Mouse (Mus musculus): ENCODE measurements around the gene Otud5. TPM values are rescaled to one million over a fixed set of nuclear protein-coding genes. Genes with fewer than 3 reads are reported as not detected.
"Not testable (repeated sequence)": the region's sequence is repeated elsewhere in the genome, so short reads cannot be mapped to it uniquely, and the experiment has no call there.

Gene Otud5
- total RNA-seq, 2 experiments from 2014 or later, result 64.6 to 83.5 TPM

DNA sequence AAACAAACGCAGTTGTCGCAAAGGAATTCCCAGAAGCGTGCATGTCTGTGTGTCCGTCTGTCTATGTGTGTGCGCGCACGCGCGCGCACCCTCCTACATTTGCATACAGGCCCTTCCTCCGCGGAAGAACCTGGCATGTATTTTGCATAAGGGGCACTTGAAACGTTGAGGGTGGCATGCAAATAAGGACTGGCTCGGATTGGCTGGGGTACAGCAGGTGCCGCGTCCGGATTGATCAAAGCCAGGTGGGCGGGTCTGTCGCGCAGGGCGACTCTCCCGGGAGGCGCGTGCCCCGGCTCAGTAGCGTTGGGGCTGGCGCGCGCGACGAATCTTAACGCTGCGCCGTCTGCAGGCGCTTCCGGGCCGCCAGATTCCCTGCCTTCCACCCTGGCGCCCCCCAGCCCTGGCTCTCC is 36.8 kb downstream of the Otud5 start, which contains the start of gene Pim2:
Gene Pim2, plus strand, starts transcription at position 256 of the 413 bp plus-strand sequence.
- peak; percentile 94 for ATAC-seq (replicated peaks; ENCODE audit: low FRiP score, low TSS enrichment, poor library complexity, severe bottlenecking)

DNA sequence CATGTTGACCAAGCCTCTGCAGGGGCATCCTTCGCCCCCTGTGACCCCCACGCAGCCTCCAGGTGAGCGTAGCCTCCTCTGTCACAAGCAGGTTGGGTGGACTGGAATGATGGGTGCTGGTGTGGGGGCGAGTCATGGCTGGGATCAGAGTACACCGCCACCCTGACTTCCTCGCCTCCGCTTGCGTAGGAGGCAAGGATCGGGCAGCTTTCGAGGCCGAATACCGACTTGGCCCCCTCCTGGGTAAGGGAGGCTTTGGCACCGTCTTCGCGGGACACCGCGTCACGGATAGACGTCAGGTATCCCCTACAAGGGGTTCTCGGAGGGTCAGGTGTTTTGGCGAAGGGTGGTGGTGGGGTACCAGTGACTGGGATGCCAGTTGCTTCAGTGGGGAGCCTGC is 37.3 kb downstream of the Otud5 start:
- no peak for ATAC-seq (replicated peaks; ENCODE audit: low FRiP score, low TSS enrichment, poor library complexity, severe bottlenecking)

DNA sequence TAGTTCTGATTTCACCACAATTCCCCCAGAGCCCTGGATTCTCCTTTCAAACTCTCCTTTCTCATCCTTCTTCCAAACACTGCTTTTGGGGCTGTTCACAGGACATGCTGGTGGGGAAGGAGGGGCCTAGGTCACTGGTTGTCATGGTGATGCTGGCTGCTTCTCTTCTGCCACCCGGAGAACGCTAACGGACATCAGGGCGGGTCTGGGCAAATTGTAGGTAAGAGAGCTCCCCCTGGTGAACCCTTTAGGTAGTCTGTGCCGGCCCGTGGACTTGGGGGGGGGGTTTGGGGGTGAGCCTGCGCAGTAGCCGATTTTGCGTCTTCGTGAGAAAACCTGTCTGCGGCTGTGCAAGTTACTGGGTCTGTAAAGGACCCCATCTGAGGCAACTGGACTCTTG is 38.7 kb downstream of the Otud5 start:
- peak; percentile 41 for ATAC-seq (replicated peaks; ENCODE audit: low FRiP score, low TSS enrichment, poor library complexity, severe bottlenecking)

DNA sequence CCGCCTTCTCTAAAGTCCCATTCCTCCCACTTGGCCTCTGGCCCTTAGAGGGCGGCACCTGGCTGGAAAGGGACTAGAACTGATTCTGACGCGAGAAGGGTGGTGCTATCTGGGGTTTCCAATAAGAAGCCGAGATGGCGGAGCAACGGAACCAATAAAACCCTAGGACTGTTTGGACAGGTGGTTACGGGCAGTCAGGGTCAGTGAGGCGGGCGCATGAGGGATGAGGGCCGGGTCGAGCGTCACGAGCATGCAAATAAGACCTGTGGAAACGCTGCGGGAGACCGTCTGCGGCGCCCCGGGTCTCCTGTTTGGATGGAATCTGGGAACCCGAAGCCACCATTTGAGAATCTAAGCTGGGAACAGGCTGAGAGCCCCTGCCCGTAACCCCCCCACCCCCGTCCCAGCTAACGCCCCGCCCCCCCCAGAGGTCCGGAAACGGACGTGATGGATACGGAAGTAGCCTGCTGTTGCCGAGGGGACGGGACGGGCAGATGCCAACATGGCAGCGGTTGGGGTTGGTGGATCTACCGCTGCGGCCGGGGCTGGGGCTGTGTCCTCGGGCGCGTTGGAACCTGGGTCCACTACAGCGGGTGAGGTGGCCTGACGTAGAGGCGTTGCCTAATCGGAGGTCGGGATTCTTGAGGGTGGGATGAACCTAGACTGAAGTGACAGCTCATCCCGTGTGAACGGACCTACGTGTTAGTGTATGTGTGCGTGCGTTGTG is 42.8 kb downstream of the Otud5 start, which contains the start of gene Slc35a2:
Gene Slc35a2, plus strand, starts transcription at position 188 of the 727 bp plus-strand sequence.
- peak; percentile 91 for ATAC-seq (replicated peaks; ENCODE audit: low FRiP score, low TSS enrichment, poor library complexity, severe bottlenecking)

DNA sequence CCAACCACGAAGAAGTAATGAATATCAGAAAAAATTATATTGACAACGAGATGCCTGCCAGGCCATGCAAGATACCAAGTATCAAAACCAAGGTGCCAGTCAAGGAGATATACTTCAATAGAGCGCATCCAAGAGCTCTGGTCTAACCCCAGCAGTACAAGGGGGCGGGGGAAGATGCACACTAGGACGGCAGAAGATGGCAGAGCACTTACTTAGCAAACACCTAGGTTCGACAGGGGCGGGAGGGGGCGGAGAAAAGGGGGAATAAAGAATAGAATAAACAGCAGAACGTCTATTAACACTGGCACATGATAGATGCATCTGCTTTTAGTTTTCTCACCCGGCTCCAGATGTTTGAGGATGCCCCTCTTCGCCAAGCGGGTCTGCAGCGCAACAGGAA is 57.0 kb downstream of the Otud5 start:
- no peak for ATAC-seq (replicated peaks; ENCODE audit: low FRiP score, low TSS enrichment, poor library complexity, severe bottlenecking)

DNA sequence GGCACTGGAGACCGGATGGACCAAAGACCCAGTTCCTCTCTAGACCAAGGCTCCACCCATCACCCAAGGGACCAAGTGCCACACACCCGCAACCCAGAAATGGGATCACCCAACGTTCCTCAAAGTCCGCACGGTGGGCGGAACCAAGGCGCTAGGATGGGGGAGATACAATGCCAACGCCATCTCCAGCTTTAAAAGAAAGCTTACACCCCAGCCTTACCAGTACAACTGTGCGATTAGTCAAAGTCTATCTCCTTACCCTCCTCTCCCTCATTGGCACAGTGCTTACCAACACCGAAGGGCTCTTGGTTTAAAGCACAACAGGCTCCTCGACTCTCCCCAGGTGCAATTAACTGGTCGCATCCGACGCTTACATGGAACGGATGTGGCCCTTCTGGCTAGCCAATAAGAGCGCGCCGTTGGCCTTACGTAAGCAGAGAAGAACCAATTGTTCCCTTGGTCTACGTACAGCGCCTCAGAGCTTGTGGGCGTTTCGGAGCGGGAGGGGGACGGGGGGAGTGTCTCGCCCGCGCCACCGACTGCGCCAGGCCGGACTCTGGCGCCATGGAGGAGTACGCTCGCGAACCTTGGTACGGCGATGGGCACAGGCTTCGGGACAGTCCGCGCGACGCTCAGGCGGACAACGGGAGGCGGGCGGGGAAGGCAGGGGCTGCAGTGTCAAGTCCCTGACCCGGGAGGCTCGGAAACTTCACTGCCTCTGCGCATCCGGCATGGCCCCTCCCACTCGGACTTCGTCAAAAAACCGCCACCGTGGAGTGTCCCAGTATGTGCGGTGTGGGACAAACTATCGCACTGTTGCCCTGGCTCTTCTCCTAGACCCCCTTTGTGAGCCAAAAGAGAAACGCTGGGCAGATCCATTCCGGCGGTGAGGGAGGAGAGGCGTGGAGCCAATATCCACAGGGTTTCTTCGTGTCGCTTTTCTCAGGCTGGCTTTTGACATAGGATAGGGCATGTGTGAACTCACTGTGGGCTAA is 58.0 kb downstream of the Otud5 start, which contains the start of the genes Pqbp1 and Timm17b:
Gene Pqbp1, minus strand, starts transcription at position 390 of the 995 bp plus-strand sequence.
Gene Timm17b, plus strand, starts transcription at position 478 of the 995 bp plus-strand sequence.
- ATAC-seq (replicated peaks; ENCODE audit: low FRiP score, low TSS enrichment, poor library complexity, severe bottlenecking), result peak; percentile 98

DNA sequence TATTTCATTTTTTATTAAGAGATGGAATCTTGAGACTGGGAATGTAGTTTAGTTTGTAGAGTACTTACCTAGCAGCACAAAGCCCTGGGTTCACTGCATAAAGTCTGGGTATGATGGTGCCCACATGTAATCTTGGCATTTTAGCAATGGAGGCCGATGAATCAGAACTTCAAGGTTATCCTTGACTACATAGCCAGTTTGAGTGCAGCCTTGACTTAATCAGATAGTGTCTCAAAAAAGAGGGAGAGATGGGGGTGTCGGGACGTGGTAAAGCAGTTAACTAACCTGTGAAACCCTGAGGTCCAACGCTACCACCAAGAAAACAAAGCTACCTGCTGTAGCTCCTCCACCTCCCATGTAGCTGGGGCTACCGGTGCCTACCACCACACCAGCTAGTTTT is 63.3 kb downstream of the Otud5 start:
- ATAC-seq (replicated peaks; ENCODE audit: low FRiP score, low TSS enrichment, poor library complexity, severe bottlenecking), result no peak

DNA sequence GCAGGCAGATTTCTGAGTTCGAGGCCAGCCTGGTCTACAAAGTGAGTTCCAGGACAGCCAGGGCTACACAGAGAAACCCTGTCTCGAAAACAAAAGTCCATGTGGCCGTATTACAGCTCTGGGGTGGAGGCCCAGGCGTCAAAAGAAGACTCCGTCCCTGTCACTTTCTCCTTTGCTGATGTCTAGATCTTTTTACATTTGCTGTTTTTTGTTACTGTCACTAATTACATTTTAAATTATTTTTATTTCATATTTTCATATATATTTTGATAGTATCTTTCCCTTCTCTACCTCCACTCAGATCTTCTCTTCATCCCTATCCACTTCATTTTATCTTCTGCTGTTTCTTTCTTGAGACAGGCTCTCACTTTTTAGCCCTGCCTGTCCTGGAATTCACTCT is 66.6 kb downstream of the Otud5 start, which contains the start of gene Gm10491:
Gene Gm10491, minus strand, starts transcription at position 101 of the 400 bp plus-strand sequence.
- no peak for ATAC-seq (replicated peaks; ENCODE audit: low FRiP score, low TSS enrichment, poor library complexity, severe bottlenecking)

DNA sequence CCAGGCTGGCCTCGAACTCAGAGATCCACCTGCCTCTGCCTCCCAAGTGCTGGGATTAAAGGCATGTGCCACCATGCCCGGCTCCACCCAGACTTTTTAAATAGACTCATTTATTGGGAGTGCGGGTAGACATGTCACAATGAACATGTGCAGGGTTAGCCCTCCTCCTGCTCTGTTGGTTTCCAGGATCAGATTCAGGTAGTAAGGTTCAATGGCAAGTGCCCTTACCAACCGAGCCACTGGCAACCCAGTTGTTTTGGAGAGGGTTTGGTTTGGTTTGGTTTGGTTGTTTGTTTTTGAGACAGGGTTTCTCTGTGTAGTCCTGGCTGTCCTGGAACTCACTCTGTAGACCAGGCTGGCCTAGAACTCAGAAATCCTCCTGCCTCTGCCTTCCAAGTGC is 68.1 kb downstream of the Otud5 start, which contains the start of gene Gm10490:
Gene Gm10490, plus strand, starts transcription at position 301 of the 400 bp plus-strand sequence.
- ATAC-seq (replicated peaks; ENCODE audit: low FRiP score, low TSS enrichment, poor library complexity, severe bottlenecking), result not testable (repeated sequence)

DNA sequence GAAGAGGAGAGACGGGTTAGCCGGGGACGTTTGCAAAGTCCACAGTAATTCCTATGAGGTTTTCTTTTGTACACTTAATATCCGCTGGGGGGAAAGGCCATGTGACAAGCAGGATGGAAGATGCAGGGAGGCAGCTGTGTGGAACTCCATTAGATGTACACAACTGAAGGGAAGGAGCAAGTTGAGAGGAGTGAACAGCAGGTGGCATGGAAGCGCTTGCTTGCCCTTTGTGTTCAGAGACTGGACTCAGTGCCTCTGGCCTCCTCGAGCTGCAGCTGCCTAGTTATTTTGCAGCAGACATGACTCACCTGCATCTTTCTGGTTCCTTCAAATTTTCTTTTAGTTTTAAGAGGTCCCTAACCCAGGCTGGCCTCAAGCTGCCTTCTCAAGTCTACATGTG is 69.3 kb downstream of the Otud5 start:
- no peak for ATAC-seq (replicated peaks; ENCODE audit: low FRiP score, low TSS enrichment, poor library complexity, severe bottlenecking)

DNA sequence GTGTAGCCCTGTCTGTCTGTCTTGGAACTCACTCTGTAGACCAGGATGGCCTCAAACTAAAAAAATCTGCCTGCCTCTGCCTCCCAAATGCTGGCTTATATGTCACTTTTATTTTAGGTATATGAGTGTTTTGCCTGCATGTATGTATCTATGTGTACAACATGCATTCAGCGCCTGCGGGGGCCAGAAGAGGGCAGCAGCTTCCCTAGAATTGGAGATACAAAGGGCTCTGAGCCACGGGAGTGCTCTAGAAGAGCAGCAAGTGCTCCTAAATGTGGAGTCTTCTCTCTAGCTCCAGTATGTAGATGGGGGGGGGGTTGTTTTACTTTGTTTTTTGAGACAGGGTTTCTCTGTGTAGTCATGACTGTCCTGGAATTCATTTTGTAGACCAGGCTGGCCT is 74.5 kb downstream of the Otud5 start:
- ATAC-seq (replicated peaks; ENCODE audit: low FRiP score, low TSS enrichment, poor library complexity, severe bottlenecking), result peak; percentile 82

DNA sequence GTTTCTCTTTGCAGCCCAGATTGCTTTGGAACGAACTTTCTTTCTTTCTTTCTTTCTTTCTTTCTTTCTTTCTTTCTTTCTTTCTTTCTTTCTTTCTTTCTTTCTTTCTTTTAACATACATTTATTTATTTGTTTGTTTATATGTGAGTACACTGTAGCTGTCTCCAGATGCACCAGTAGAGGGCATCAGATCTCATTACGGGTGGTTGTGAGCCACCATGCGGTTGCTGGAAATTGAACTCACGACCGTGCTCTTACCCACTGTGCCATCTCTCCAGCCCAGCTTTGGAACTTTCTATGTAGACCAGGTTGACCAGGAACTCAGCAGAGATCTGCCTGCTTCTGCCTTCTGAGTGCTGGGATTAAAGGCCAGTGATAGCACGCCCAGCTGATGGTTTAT is 76.8 kb downstream of the Otud5 start:
- not testable (repeated sequence) for ATAC-seq (replicated peaks; ENCODE audit: low FRiP score, low TSS enrichment, poor library complexity, severe bottlenecking)

DNA sequence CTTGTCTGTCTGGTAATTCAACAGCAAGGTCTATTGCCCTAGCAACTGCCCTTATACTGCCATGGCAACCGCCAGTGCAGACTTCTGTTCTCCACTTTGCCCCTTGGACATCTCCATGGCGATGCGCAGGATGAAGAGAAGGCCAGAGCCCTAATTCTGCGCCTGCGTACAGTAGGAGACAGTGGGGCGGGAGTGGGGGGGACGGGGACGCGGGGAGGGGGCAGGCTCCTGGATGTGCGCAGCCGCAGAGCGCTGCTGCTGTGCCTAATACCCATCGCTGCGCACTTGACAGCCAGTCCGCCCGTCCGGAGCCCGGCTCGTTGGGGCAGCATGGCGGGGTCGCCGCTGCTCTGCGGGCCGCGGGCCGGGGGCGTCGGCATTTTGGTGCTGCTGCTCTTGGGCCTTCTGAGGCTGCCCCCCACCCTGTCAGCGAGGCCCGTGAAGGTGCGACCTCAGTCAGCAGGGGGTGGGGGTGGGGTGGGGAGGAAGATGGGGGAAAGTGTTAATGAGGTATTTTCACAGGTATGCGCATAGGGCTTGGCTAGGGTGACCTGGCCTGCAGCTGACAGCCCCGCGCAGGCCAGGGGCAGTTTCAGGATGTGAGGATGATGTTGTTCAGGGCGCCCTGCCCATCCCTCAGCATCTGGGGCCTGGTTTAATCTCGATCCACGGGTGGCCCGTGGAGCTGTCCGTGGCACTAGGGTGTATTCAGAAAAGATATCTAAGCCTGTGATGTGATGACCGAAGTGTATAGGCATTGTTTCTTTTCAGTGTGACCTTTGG is 78.6 kb downstream of the Otud5 start, which contains the start of gene Pcsk1n:
Gene Pcsk1n, plus strand, starts transcription at position 222 of the 783 bp plus-strand sequence.
- ATAC-seq (replicated peaks; ENCODE audit: low FRiP score, low TSS enrichment, poor library complexity, severe bottlenecking), result no peak

DNA sequence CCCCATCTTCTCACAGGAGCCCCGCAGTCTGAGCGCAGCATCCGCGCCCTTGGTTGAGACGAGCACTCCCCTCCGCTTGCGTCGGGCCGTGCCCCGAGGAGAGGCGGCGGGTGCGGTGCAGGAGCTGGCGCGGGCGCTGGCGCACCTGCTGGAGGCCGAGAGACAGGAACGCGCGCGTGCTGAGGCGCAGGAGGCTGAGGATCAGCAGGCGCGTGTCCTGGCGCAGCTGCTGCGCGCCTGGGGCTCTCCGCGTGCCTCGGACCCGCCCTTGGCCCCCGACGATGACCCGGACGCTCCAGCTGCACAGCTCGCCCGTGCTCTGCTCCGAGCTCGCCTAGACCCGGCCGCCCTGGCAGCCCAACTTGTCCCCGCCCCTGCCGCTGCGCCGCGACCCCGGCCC is 80.9 kb downstream of the Otud5 start:
- ATAC-seq (replicated peaks; ENCODE audit: low FRiP score, low TSS enrichment, poor library complexity, severe bottlenecking), result no peak

Other genes with a start within 250 kb of the Otud5 start
- gene Ccdc22, start 235.8 kb upstream of the Otud5 start, total RNA-seq (2014; fragmentation: Nextera tagmentation), result 19.6 and 31.5 TPM in 2 replicates
- 18.2 and 21.6 TPM in 2 replicates for gene Ccdc22, start 235.8 kb upstream of the Otud5 start, total RNA-seq (2017)
- not detected in 2 replicates for gene Cacna1f, start 234.3 kb upstream of the Otud5 start, total RNA-seq (2014; fragmentation: Nextera tagmentation)
- not detected in 2 replicates for gene Cacna1f, start 234.3 kb upstream of the Otud5 start, total RNA-seq (2017)
- gene Syp, start 202.9 kb upstream of the Otud5 start, total RNA-seq (2014; fragmentation: Nextera tagmentation), result 0.52 TPM in 1 of 2 replicates, not detected in the other
- 0.72 TPM in 1 of 2 replicates, not detected in the other for gene Syp, start 202.9 kb upstream of the Otud5 start, total RNA-seq (2017)
- 4.7 and 7.8 TPM in 2 replicates for gene Prickle3, start 184.1 kb upstream of the Otud5 start, total RNA-seq (2014; fragmentation: Nextera tagmentation)
- 0.99 and 1.7 TPM in 2 replicates for gene Prickle3, start 184.1 kb upstream of the Otud5 start, total RNA-seq (2017)
- gene Plp2, start 170.0 kb upstream of the Otud5 start, total RNA-seq (2014; fragmentation: Nextera tagmentation), result 82.2 and 98.3 TPM in 2 replicates
- gene Plp2, start 170.0 kb upstream of the Otud5 start, total RNA-seq (2017), result 26.5 and 29.9 TPM in 2 replicates
- 0.17 TPM in 1 of 2 replicates, not detected in the other for gene Magix, start 160.1 kb upstream of the Otud5 start, total RNA-seq (2014; fragmentation: Nextera tagmentation)
- gene Magix, start 160.1 kb upstream of the Otud5 start, total RNA-seq (2017), result not detected in 2 replicates
- gene Gpkow, start 144.2 kb upstream of the Otud5 start, total RNA-seq (2014; fragmentation: Nextera tagmentation), result 28.3 and 53.3 TPM in 2 replicates
- 20.6 and 31.1 TPM in 2 replicates for gene Gpkow, start 144.2 kb upstream of the Otud5 start, total RNA-seq (2017)
- 20.5 and 36.9 TPM in 2 replicates for gene Wdr45, start 127.0 kb upstream of the Otud5 start, total RNA-seq (2014; fragmentation: Nextera tagmentation)
- 20.2 and 23.8 TPM in 2 replicates for gene Wdr45, start 127.0 kb upstream of the Otud5 start, total RNA-seq (2017)
- not detected in 2 replicates for gene Gm45208, start 119.1 kb upstream of the Otud5 start, total RNA-seq (2014; fragmentation: Nextera tagmentation)
- not detected in 2 replicates for gene Gm45208, start 119.1 kb upstream of the Otud5 start, total RNA-seq (2017)
- gene Praf2, start 112.9 kb upstream of the Otud5 start, total RNA-seq (2014; fragmentation: Nextera tagmentation), result 4.9 and 8.1 TPM in 2 replicates
- gene Praf2, start 112.9 kb upstream of the Otud5 start, total RNA-seq (2017), result 1.4 and 6.6 TPM in 2 replicates
- gene Ccdc120, start 90.5 kb upstream of the Otud5 start, total RNA-seq (2014; fragmentation: Nextera tagmentation), result 0.74 and 2.3 TPM in 2 replicates
- gene Ccdc120, start 90.5 kb upstream of the Otud5 start, total RNA-seq (2017), result 1.4 and 2.2 TPM in 2 replicates
- gene Tfe3, start 78.8 kb upstream of the Otud5 start, total RNA-seq (2014; fragmentation: Nextera tagmentation), result 33.5 and 36.5 TPM in 2 replicates
- gene Tfe3, start 78.8 kb upstream of the Otud5 start, total RNA-seq (2017), result 10.4 and 15.0 TPM in 2 replicates
- 64.4 and 98.4 TPM in 2 replicates for gene Gripap1, start 51.6 kb upstream of the Otud5 start, total RNA-seq (2014; fragmentation: Nextera tagmentation)
- gene Gripap1, start 51.6 kb upstream of the Otud5 start, total RNA-seq (2017), result 78.9 and 102 TPM in 2 replicates
- gene Kcnd1, start 19.1 kb upstream of the Otud5 start, total RNA-seq (2014; fragmentation: Nextera tagmentation), result 0.55 and 2.2 TPM in 2 replicates
- 1.9 and 2.2 TPM in 2 replicates for gene Kcnd1, start 19.1 kb upstream of the Otud5 start, total RNA-seq (2017)
- 11.4 and 16.2 TPM in 2 replicates for gene Pim2, start 36.9 kb downstream of the Otud5 start, total RNA-seq (2014; fragmentation: Nextera tagmentation)
- 2.1 and 2.2 TPM in 2 replicates for gene Pim2, start 36.9 kb downstream of the Otud5 start, total RNA-seq (2017)
- 13.2 and 19.3 TPM in 2 replicates for gene Slc35a2, start 42.7 kb downstream of the Otud5 start, total RNA-seq (2014; fragmentation: Nextera tagmentation)
- gene Slc35a2, start 42.7 kb downstream of the Otud5 start, total RNA-seq (2017), result 9.8 and 16.1 TPM in 2 replicates
- gene Pqbp1, start 57.9 kb downstream of the Otud5 start, total RNA-seq (2014; fragmentation: Nextera tagmentation), result 46.8 and 81.9 TPM in 2 replicates
- gene Pqbp1, start 57.9 kb downstream of the Otud5 start, total RNA-seq (2017), result 176 and 188 TPM in 2 replicates
- 71.7 and 112 TPM in 2 replicates for gene Timm17b, start 58.0 kb downstream of the Otud5 start, total RNA-seq (2014; fragmentation: Nextera tagmentation)
- 61.4 and 61.5 TPM in 2 replicates for gene Timm17b, start 58.0 kb downstream of the Otud5 start, total RNA-seq (2017)
- not detected in 2 replicates for gene Gm10491, start 66.5 kb downstream of the Otud5 start, total RNA-seq (2014; fragmentation: Nextera tagmentation)
- not detected in 2 replicates for gene Gm10491, start 66.5 kb downstream of the Otud5 start, total RNA-seq (2017)
- gene Gm10490, start 68.2 kb downstream of the Otud5 start, total RNA-seq (2014; fragmentation: Nextera tagmentation), result not detected in 2 replicates
- gene Gm10490, start 68.2 kb downstream of the Otud5 start, total RNA-seq (2017), result not detected in 2 replicates
- not detected in 2 replicates for gene Pcsk1n, start 78.5 kb downstream of the Otud5 start, total RNA-seq (2014; fragmentation: Nextera tagmentation)
- gene Pcsk1n, start 78.5 kb downstream of the Otud5 start, total RNA-seq (2017), result not detected in 2 replicates
- not detected in 2 replicates for gene Eras, start 87.2 kb downstream of the Otud5 start, total RNA-seq (2014; fragmentation: Nextera tagmentation)
- gene Eras, start 87.2 kb downstream of the Otud5 start, total RNA-seq (2017), result not detected in 2 replicates
- 9.8 and 9.9 TPM in 2 replicates for gene Hdac6, start 106.5 kb downstream of the Otud5 start, total RNA-seq (2014; fragmentation: Nextera tagmentation)
- 9.1 and 11.8 TPM in 2 replicates for gene Hdac6, start 106.5 kb downstream of the Otud5 start, total RNA-seq (2017)
- 187 and 213 TPM in 2 replicates for gene Gata1, start 136.7 kb downstream of the Otud5 start, total RNA-seq (2014; fragmentation: Nextera tagmentation)
- 134 and 145 TPM in 2 replicates for gene Gata1, start 136.7 kb downstream of the Otud5 start, total RNA-seq (2017)
- not detected in 2 replicates for gene Glod5, start 177.1 kb downstream of the Otud5 start, total RNA-seq (2014; fragmentation: Nextera tagmentation)
- not detected in 2 replicates for gene Glod5, start 177.1 kb downstream of the Otud5 start, total RNA-seq (2017)
- gene Suv39h1, start 233.4 kb downstream of the Otud5 start, total RNA-seq (2014; fragmentation: Nextera tagmentation), result 79.0 and 89.2 TPM in 2 replicates
- 68.2 and 84.3 TPM in 2 replicates for gene Suv39h1, start 233.4 kb downstream of the Otud5 start, total RNA-seq (2017)
- gene Was, start 249.1 kb downstream of the Otud5 start, total RNA-seq (2014; fragmentation: Nextera tagmentation), result 39.5 and 46.0 TPM in 2 replicates
- 56.1 and 61.3 TPM in 2 replicates for gene Was, start 249.1 kb downstream of the Otud5 start, total RNA-seq (2017)